Mouse (Mus musculus) heart, embryonic 16.5 days (tissue): Measurements from ENCODE around the gene Shisa2. TPM values are rescaled to one million over a fixed set of nuclear protein-coding genes. Genes with fewer than 3 reads are reported as not detected.

Experiments
- ATAC-seq: fragments of 200-750 bp; cut with Nextera tagmentation; replicated peaks from 2 replicates; pipeline ENCODE4 v1.8.0; 2017; ENCODE audit warnings: moderate number of reproducible peaks; ENCODE audit not compliant: insufficient read depth, low FRiP score; ENCODE audit errors: extremely low read depth
- H3K27ac ChIP-seq: fragments of 300-500 bp; sonication (generic); 2 replicates; pipeline ENCODE4 v1.5.1; 2014; ENCODE audit warnings: mild to moderate bottlenecking, low read length, control low read depth, moderate library complexity
- H3K27me3 ChIP-seq: fragments of 300-500 bp; sonication (generic); 2 replicates; pipeline ENCODE4 v1.6.1; 2014; ENCODE audit warnings: low read length, mixed read lengths; ENCODE audit not compliant: control insufficient read depth, insufficient read depth
- H3K36me3 ChIP-seq: fragments of 300-500 bp; sonication (generic); 2 replicates; pipeline ENCODE4 v1.6.1; 2014; ENCODE audit not compliant: control insufficient read depth, insufficient read depth
- H3K4me1 ChIP-seq: fragments of 300-500 bp; sonication (generic); 2 replicates; pipeline ENCODE4 v1.6.1; 2014; ENCODE audit warnings: low read length, mixed read lengths; ENCODE audit not compliant: control insufficient read depth, insufficient read depth
- H3K4me2 ChIP-seq: fragments of 300-500 bp; sonication (generic); 2 replicates; pipeline ENCODE4 v1.6.1; 2014; ENCODE audit warnings: low read depth, mild to moderate bottlenecking, control low read depth, low read length
- H3K4me3 ChIP-seq: fragments of 300-500 bp; sonication (generic); 2 replicates; pipeline ENCODE4 v1.5.1; 2014; ENCODE audit warnings: mild to moderate bottlenecking, control low read depth, low read length
- H3K9ac ChIP-seq: fragments of 300-500 bp; sonication (generic); 2 replicates; pipeline ENCODE4 v1.6.1; 2014; ENCODE audit warnings: low read length, control low read depth
- H3K9me3 ChIP-seq: fragments of 300-500 bp; sonication (generic); replicated peaks from 2 replicates; pipeline ENCODE4 v1.6.1; 2016; ENCODE audit warnings: low read length; ENCODE audit not compliant: control insufficient read depth
- WGBS: fragments of 180-500 bp; shearing (Covaris S2); extraction: QIAGEN DNeasy Blood & Tissue Kit; methylation state at CpG from one replicate; pipeline ENCODE4 v1.1.7; 2014; 5-methylcytosine and 5-hydroxymethylcytosine counted together
- polyA plus RNA-seq: library from polyadenylated mRNA; unstranded; fragments of >200 nt; fragmentation: Nextera tagmentation; extraction: Ambion mirVana; gene quantifications from 2 replicates; pipeline ENCODE4 v1.2.1, GENCODE M21; 2015

Shisa2 gene
- polyA plus RNA-seq: 9.1 and 12.2 TPM in 2 replicates

DNA sequence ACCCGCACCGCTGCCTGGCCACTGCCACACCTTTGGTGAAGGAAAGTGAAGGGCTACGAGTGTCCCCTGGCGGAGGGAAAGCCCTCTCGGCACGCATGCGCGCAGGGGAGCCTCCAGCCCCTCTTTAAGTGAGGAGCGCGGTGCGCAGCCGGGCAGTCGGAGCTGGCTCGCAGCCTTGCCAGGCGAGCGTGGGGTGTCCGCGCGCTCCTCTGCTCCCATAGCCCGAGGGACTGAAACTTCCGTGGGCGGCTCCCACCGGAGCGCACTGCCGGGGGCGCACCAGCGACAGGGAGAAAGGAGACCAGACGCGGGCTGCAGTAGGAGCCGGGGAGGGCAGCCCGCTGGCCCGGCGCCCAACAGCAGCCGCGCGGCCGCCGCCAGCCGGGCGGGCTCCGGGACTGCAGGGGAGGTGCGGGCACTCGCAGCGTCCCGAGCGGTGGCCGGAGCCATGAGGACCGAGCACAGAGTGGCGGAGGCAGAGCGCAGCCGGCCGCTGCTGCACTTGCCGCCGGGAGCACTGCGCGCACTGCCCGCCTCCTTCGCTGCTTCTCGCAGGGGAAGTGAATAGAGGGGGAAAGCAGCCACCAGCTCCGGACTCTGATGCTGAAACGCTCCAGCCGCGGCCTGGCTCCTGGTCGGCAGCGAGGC lies at the start of gene Shisa2:
Gene Shisa2 (plus strand): TSS at position 151 of the 648 bp plus-strand sequence.
- peak within 1 kb of the TSS; percentile 66 for H3K4me3 ChIP-seq
- H3K4me2 ChIP-seq: peak within 1 kb of the TSS; percentile 87
- under 1% methylated on average over 65 of the region's 65 CpGs for WGBS
- peak; percentile 89 for ATAC-seq
- peaks cover 11% of the 10 kb centered on the region for H3K4me1 ChIP-seq
- H3K36me3 ChIP-seq: no peaks in the 10 kb centered on the region
- H3K9me3 ChIP-seq: no peaks in the 10 kb centered on the region
- peak within 1 kb of the TSS; percentile 74 for H3K27ac ChIP-seq
- peak within 1 kb of the TSS; percentile 69 for H3K9ac ChIP-seq
- peaks cover 17% of the 10 kb centered on the region for H3K27me3 ChIP-seq

DNA sequence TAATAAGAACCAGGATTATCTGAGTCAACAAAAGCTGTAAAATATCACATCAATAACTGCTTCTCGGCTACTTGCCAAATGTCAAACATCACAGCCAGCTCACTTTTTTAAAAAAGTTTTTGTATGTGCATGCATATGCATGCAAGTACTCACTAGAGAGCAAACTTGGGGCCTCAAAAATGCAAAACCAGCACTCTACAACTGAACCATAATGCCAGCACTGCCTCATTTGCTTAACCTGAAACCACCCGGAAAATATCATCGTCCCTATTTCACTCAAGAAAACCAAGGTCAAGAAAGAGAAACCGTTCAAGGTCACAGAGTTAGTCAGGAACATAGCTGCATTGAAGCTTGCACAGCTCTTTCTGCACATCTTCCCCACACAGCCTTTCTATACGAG lies 48.7 kb upstream of the Shisa2 start:
- Histone ChIP-seq H3K9ac (no peak overlapping the region), H3K4me2 (no peak overlapping the region), H3K4me1 (peaks cover 11% of the 10 kb centered on the region), H3K36me3 (peaks cover 14% of the 10 kb centered on the region), H3K27me3 (no peaks in the 10 kb centered on the region), H3K4me3 (no peak overlapping the region), H3K9me3 (no peaks in the 10 kb centered on the region), H3K27ac (no peak overlapping the region)
- ATAC-seq: no peak
- 76% methylated on average over 5 of the region's 5 CpGs for WGBS

DNA sequence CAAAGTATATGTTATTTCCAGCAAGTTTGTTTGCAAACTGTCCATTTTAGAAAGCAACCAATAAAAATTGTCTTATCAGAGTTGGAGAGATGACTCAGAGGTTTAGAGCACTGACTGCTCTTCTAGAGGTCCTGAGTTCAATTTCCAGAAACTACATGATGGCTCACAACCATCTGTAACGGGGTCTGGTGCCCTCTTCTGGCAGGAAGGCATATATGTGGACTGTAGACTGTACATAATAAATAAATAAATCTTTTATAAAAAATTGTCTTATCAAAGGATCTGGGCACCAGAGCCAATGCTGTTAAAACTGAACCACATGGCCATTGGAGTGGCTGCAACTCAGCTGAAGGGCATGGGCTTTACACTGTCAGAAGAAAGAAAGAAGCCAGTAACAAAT lies 34.5 kb upstream of the Shisa2 start:
- Histone ChIP-seq H3K36me3 (peaks cover 24% of the 10 kb centered on the region), H3K4me2 (no peak overlapping the region), H3K4me3 (no peak overlapping the region), H3K27ac (no peak overlapping the region), H3K27me3 (no peaks in the 10 kb centered on the region), H3K9ac (no peak overlapping the region), H3K4me1 (no peaks in the 10 kb centered on the region), H3K9me3 (no peaks in the 10 kb centered on the region)
- 79% methylated on average over 1 of the region's 1 CpGs for WGBS
- ATAC-seq: no peak

DNA sequence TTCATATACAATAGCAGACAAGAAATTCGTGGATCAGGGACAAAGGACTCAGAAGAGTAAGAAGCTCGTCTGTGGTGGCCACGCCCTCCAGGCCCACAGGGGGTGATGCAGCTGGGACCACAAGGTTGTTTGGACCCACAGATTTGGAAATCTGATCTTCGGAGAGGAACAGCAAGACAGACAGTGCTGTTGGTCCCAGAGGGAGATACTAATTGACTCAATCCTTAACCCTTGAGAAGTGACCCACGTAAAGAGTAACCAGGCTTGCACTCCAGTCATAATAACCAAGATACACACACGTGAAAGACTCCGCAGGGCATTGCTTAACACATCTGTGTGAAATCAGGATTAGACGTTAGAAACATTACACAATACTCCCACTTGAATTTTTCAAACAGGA lies 33.2 kb upstream of the Shisa2 start:
- Histone ChIP-seq H3K4me2 (no peak overlapping the region), H3K27me3 (no peaks in the 10 kb centered on the region), H3K36me3 (peaks cover 15% of the 10 kb centered on the region), H3K4me3 (no peak overlapping the region), H3K9me3 (no peaks in the 10 kb centered on the region), H3K27ac (no peak overlapping the region), H3K4me1 (peaks cover 4% of the 10 kb centered on the region), H3K9ac (no peak overlapping the region)
- WGBS: 83% methylated on average over 8 of the region's 8 CpGs
- no peak for ATAC-seq

DNA sequence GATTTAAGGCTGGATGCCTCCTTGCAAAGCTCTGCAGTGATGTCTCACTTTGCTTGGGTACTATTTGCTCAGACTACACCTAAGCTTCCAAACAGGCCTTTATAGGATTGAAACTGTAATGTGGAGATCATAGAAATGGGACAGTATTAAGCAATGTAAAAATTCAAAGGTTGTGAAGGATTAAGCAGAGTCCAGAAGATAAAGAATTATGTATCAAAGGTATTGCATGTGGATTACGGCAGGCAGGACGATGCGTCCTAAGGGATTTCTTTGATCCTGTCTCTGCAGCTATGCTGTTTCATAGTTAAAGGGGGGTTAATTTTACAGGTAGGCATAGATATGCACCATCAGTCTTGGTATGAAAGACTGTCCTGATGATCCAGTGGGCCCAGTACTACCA lies 32.5 kb upstream of the Shisa2 start:
- peaks cover 6% of the 10 kb centered on the region for H3K4me1 ChIP-seq
- no peaks in the 10 kb centered on the region for H3K27me3 ChIP-seq
- WGBS: 92% methylated on average over 3 of the region's 3 CpGs
- no peak overlapping the region for H3K27ac ChIP-seq
- no peak overlapping the region for H3K4me2 ChIP-seq
- no peak overlapping the region for H3K4me3 ChIP-seq
- H3K9me3 ChIP-seq: no peaks in the 10 kb centered on the region
- no peak overlapping the region for H3K9ac ChIP-seq
- ATAC-seq: no peak
- H3K36me3 ChIP-seq: peaks cover 14% of the 10 kb centered on the region

DNA sequence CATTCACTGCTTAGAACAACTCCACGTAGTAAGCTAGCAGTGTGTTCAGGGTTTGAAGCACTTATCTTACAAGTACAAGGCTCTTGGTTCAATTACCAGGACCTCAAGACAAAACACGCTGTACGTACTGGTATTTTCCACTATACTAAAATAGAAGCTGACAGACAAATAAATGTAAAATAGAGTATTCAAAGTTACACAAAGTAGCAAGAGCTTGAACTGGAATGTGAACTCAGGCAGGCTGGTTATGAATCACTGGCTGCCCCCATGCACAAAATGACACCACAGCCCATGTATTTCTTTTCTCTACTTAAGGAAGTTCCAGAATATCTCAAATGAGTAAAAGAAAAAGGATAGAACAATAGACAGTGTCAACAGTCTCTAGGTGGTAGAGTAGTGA lies 30.1 kb upstream of the Shisa2 start:
- H3K27me3 ChIP-seq: no peaks in the 10 kb centered on the region
- 80% methylated on average over 3 of the region's 3 CpGs for WGBS
- H3K4me3 ChIP-seq: no peak overlapping the region
- H3K4me1 ChIP-seq: peaks cover 6% of the 10 kb centered on the region
- H3K36me3 ChIP-seq: peaks cover 2% of the 10 kb centered on the region; the same call in 1 of the 2 replicates
- H3K4me2 ChIP-seq: no peak overlapping the region
- H3K9ac ChIP-seq: no peak overlapping the region
- H3K27ac ChIP-seq: no peak overlapping the region
- no peak for ATAC-seq
- no peaks in the 10 kb centered on the region for H3K9me3 ChIP-seq

DNA sequence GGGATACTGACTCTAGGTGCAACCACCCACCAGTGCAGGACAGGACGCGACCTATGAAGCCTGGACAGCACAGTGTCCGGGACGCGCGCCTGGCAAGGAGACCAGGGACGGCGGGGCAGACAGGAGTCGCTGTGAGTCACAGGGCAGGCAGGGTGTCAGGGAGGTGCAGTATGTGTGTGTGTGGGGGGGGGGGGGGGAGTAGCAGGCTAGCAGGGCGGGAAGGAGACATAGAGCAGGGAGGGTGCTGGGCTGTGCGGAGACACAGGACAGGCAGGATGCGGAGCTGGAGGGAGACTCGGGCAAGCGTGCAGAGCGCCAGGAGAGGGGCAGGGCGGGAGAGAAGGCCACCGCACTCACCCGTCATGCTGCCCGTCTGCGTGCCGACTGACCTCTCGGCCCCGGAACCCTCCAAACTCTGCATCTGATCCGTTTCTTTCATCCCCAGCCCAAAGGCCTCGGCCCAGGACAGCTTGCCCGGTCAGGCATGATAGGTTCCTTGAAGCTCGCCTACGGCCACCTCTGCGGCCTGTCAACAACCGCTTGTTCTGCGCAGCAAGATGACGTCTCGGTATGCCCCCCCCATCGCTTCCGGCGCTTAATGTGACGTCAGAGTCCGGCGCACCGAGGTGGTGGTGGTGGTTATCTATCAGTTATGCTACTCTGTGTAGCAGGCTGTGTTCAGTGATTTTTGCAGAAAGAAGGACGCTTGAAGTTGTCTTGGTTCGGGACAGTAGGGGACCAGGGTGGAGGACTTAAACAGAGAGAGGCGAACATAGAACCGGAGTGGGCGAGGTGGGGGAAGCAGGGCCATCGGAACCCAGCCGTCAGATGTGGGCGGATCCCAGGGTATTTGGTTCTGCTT lies 27.5 kb upstream of the Shisa2 start, which contains the start of gene Cdadc1:
Gene Cdadc1 (minus strand): TSS at position 562 of the 862 bp plus-strand sequence.
- H3K27ac ChIP-seq: peak within 1 kb of the TSS; percentile 58
- ATAC-seq: peak; percentile 89
- H3K4me3 ChIP-seq: peak within 1 kb of the TSS; percentile 74
- peak within 1 kb of the TSS; percentile 88 for H3K9ac ChIP-seq
- no peaks in the 10 kb centered on the region for H3K9me3 ChIP-seq
- under 1% methylated on average over 43 of the region's 48 CpGs for WGBS
- peaks cover 6% of the 10 kb centered on the region for H3K4me1 ChIP-seq
- H3K36me3 ChIP-seq: no peaks in the 10 kb centered on the region; the same call in 1 of the 2 replicates
- no peaks in the 10 kb centered on the region for H3K27me3 ChIP-seq
- peak within 1 kb of the TSS; percentile 74 for H3K4me2 ChIP-seq

DNA sequence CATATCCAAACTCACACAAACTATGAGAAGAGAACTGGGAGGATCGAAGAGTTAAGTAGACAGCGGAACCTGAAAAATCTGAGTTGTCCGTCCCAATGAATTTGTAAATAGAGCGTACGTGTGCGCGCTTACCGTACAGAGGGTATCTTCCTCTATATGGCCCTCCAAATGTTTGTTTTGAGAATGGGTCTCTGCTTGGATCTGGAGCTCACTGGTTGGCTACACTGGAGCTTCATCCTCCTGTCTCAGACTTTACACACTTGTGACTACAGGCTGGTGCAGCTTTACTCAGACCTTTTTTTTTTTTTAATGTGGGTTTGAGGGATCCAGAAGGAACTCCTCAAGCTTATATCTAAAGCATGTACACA lies 26.9 kb upstream of the Shisa2 start:
- peak; percentile 11; the same call in 1 of the 2 replicates for ATAC-seq
- peak overlapping the region; percentile 88 for H3K9ac ChIP-seq
- H3K27me3 ChIP-seq: no peaks in the 10 kb centered on the region
- H3K36me3 ChIP-seq: no peaks in the 10 kb centered on the region; the same call in 1 of the 2 replicates
- H3K4me1 ChIP-seq: peaks cover 6% of the 10 kb centered on the region
- peak overlapping the region; percentile 55 for H3K27ac ChIP-seq
- peak overlapping the region; percentile 74 for H3K4me3 ChIP-seq
- peak overlapping the region; percentile 74 for H3K4me2 ChIP-seq
- WGBS: under 1% methylated on average over 8 of the region's 8 CpGs
- no peaks in the 10 kb centered on the region for H3K9me3 ChIP-seq
